Mouse (Mus musculus) myocyte (in vitro differentiated cells): ENCODE data around the gene Dpf1.

Source experiments
- CEBPB ChIP-seq: IDR thresholded peaks from 2 replicates; pipeline ENCODE4 v1.6.1; 2011; ENCODE audit warnings: mild to moderate bottlenecking, moderate library complexity; ENCODE audit not compliant: poor library complexity, insufficient read depth, severe bottlenecking
- E2F4 ChIP-seq: IDR thresholded peaks from one replicate; pipeline ENCODE4 v1.6.1; 2011; ENCODE audit warnings: mild to moderate bottlenecking, control low read depth, moderate library complexity; ENCODE audit not compliant: insufficient read depth
- MAX ChIP-seq: IDR thresholded peaks from one replicate; pipeline ENCODE4 v1.6.1; 2011; ENCODE audit warnings: low read depth, mild to moderate bottlenecking, control low read depth
- MYOG ChIP-seq, 3 experiments: IDR thresholded peaks; one replicate each; pipeline ENCODE4 v1.6.1; 2011; ENCODE audit warnings: control low read depth in 2 of 3, low read depth in 2 of 3, mild to moderate bottlenecking in 2 of 3; ENCODE audit not compliant: insufficient read length in 2 of 3, control insufficient read depth in 1 of 3, insufficient read depth in 1 of 3
- POLR2A ChIP-seq: IDR thresholded peaks from one replicate; pipeline ENCODE4 v1.6.1; 2011; ENCODE audit warnings: low read depth, mild to moderate bottlenecking, control low read depth, moderate library complexity; ENCODE audit not compliant: insufficient read length
- POLR2AphosphoS2 ChIP-seq: IDR thresholded peaks from one replicate; pipeline ENCODE4 v1.6.1; 2011; ENCODE audit warnings: low read depth, control low read depth; ENCODE audit not compliant: insufficient read length
- TCF12 ChIP-seq: IDR thresholded peaks from one replicate; pipeline ENCODE4 v1.6.1; 2011; ENCODE audit warnings: mild to moderate bottlenecking, control low read depth; ENCODE audit not compliant: poor library complexity, insufficient read depth, severe bottlenecking
- TCF3 ChIP-seq: IDR thresholded peaks from one replicate; pipeline ENCODE4 v1.6.1; 2011; ENCODE audit warnings: low read depth, control low read depth; ENCODE audit not compliant: insufficient read length
- USF1 ChIP-seq: IDR thresholded peaks from one replicate; pipeline ENCODE4 v1.6.1; 2011; ENCODE audit warnings: low read depth, mild to moderate bottlenecking, control low read depth, moderate library complexity

GRCm38 (mm10) chr7:29316137-29316734 lies 12.5 kb downstream of the Dpf1 start:
- TF ChIP-seq MAX, result no peak
- no peak for TF ChIP-seq POLR2AphosphoS2
- no peak for TF ChIP-seq POLR2A
- TF ChIP-seq TCF12, result no peak
- no peak for TF ChIP-seq MYOG (IDR thresholded peaks at IDR 0.05; ENCODE audit: control insufficient read depth in 1 of 3, insufficient read depth in 1 of 3, insufficient read length in 2 of 3, low read depth in 2 of 3)
- no peak for TF ChIP-seq E2F4
- TF ChIP-seq USF1, result no peak
- TF ChIP-seq TCF3, result no peak
- TF ChIP-seq CEBPB, result no peak
